Mouse (Mus musculus) forebrain, embryonic 16.5 days (tissue): ENCODE results near the gene Ap1b1. TPM values are rescaled to one million over a fixed set of nuclear protein-coding genes. Genes with fewer than 3 reads are reported as not detected.

Source experiments
- ATAC-seq: fragments of 200-750 bp; cut with Nextera tagmentation; 2 replicates; pipeline ENCODE4 v1.8.0; 2017; ENCODE audit warnings: mild to moderate bottlenecking, moderate library complexity
- H3K27ac ChIP-seq: fragments of 300-500 bp; sonication (generic); 2 replicates; pipeline ENCODE4 v1.5.1; 2014; ENCODE audit warnings: low read length, control low read depth
- H3K27me3 ChIP-seq: fragments of 300-500 bp; sonication (generic); replicated peaks from 2 replicates; pipeline ENCODE4 v1.6.1; 2014; ENCODE audit warnings: low read length; ENCODE audit not compliant: control insufficient read depth, insufficient read depth
- H3K36me3 ChIP-seq: fragments of 300-500 bp; sonication (generic); 2 replicates; pipeline ENCODE4 v1.6.1; 2014; ENCODE audit not compliant: control insufficient read depth, insufficient read depth
- H3K4me1 ChIP-seq: fragments of 300-500 bp; sonication (generic); replicated peaks from 2 replicates; pipeline ENCODE4 v1.6.1; 2014; ENCODE audit warnings: low read length; ENCODE audit not compliant: control insufficient read depth, insufficient read depth
- H3K4me2 ChIP-seq: fragments of 300-500 bp; sonication (generic); 2 replicates; pipeline ENCODE4 v1.6.1; 2014; ENCODE audit warnings: mild to moderate bottlenecking, low read length, control low read depth
- H3K4me3 ChIP-seq: fragments of 300-500 bp; sonication (generic); replicated peaks from 2 replicates; pipeline ENCODE4 v1.5.1; 2014; ENCODE audit warnings: mild to moderate bottlenecking, low read length, control low read depth
- H3K9ac ChIP-seq: fragments of 300-500 bp; sonication (generic); replicated peaks from 2 replicates; pipeline ENCODE4 v1.6.1; 2014; ENCODE audit warnings: low read depth, low read length, control low read depth
- H3K9me3 ChIP-seq: fragments of 300-500 bp; sonication (generic); 2 replicates; pipeline ENCODE4 v1.6.1; 2016; ENCODE audit warnings: low read length; ENCODE audit not compliant: control insufficient read depth
- WGBS: fragments of 180-500 bp; shearing (Covaris S2); extraction: QIAGEN DNeasy Blood & Tissue Kit; methylation state at CpG from one replicate; pipeline ENCODE4 v1.1.7; 2014; 5-methylcytosine and 5-hydroxymethylcytosine counted together
- polyA plus RNA-seq: library from polyadenylated mRNA; unstranded; fragments of >200 nt; fragmentation: Nextera tagmentation; extraction: Ambion mirVana; gene quantifications from 2 replicates; pipeline ENCODE4 v1.2.1, GENCODE M21; 2015

Gene Ap1b1
- polyA plus RNA-seq, 1 experiment from 2014 or later: 92.1 TPM

GRCm38 (mm10) chr11:4998762-4999161 lies 12.1 kb downstream of the Ap1b1 start:
- H3K4me3 ChIP-seq: no peak overlapping the region
- no peak overlapping the region for H3K27ac ChIP-seq
- no peak overlapping the region for H3K9ac ChIP-seq
- 75% methylated on average over 1 of the region's 1 CpGs for WGBS
- no peaks in the 10 kb centered on the region for H3K9me3 ChIP-seq
- H3K4me1 ChIP-seq: 0 out of 2 replicates have a peak, but pooled peaks cover 3% of the 10 kb centered on the region
- H3K36me3 ChIP-seq: peaks cover 2% of the 10 kb centered on the region; the same call in 1 of the 2 replicates
- H3K4me2 ChIP-seq: no peak overlapping the region
- H3K27me3 ChIP-seq: no peaks in the 10 kb centered on the region
- ATAC-seq: no peak

- Histone ChIP-seq H3K4me1 (0 out of 2 replicates have a peak, but pooled peaks cover 3% of the 10 kb centered on the region), H3K4me2 (no peak overlapping the region), H3K4me3 (no peak overlapping the region), H3K9me3 (no peaks in the 10 kb centered on the region), H3K36me3 (peaks cover 2% of the 10 kb centered on the region; the same call in 1 of the 2 replicates), H3K27me3 (no peaks in the 10 kb centered on the region), H3K27ac (no peak overlapping the region), H3K9ac (no peak overlapping the region)
- ATAC-seq: no peak
- 100% methylated on average over 1 of the region's 1 CpGs for WGBS
Measured at GRCm38 (mm10) chr11:5000241-5000640, 13.6 kb downstream of the Ap1b1 start.

- WGBS: 80% methylated on average over 4 of the region's 4 CpGs
- no peak overlapping the region for H3K4me3 ChIP-seq
- H3K27me3 ChIP-seq: no peaks in the 10 kb centered on the region
- no peak for ATAC-seq
- H3K9me3 ChIP-seq: no peaks in the 10 kb centered on the region
- no peak overlapping the region for H3K4me2 ChIP-seq
- H3K4me1 ChIP-seq: 0 out of 2 replicates have a peak, but pooled peaks cover 3% of the 10 kb centered on the region
- peaks cover 2% of the 10 kb centered on the region; the same call in 1 of the 2 replicates for H3K36me3 ChIP-seq
- H3K27ac ChIP-seq: no peak overlapping the region
- H3K9ac ChIP-seq: no peak overlapping the region
Measured at GRCm38 (mm10) chr11:5002826-5003225, 16.2 kb downstream of the Ap1b1 start.

- Histone ChIP-seq H3K4me1 (0 out of 2 replicates have a peak, but pooled peaks cover 3% of the 10 kb centered on the region), H3K36me3 (peaks cover 4% of the 10 kb centered on the region), H3K9me3 (no peaks in the 10 kb centered on the region), H3K4me2 (no peak overlapping the region), H3K27me3 (no peaks in the 10 kb centered on the region), H3K27ac (no peak overlapping the region), H3K9ac (no peak overlapping the region), H3K4me3 (no peak overlapping the region)
- no peak for ATAC-seq
- WGBS: 99% methylated on average over 2 of the region's 2 CpGs
Measured at GRCm38 (mm10) chr11:5005528-5005927, 18.9 kb downstream of the Ap1b1 start.

- H3K9me3 ChIP-seq: no peaks in the 10 kb centered on the region
- H3K4me1 ChIP-seq: no peaks in the 10 kb centered on the region
- H3K4me2 ChIP-seq: no peak overlapping the region
- WGBS: 79% methylated on average over 1 of the region's 1 CpGs
- no peak overlapping the region for H3K9ac ChIP-seq
- H3K27me3 ChIP-seq: no peaks in the 10 kb centered on the region
- H3K27ac ChIP-seq: no peak overlapping the region
- peaks cover 6% of the 10 kb centered on the region for H3K36me3 ChIP-seq
- no peak for ATAC-seq
- H3K4me3 ChIP-seq: no peak overlapping the region
Measured at GRCm38 (mm10) chr11:5007186-5007585, 20.6 kb downstream of the Ap1b1 start.

GRCm38 (mm10) chr11:5008867-5009266 lies 22.2 kb downstream of the Ap1b1 start:
- no peak overlapping the region for H3K9ac ChIP-seq
- no peaks in the 10 kb centered on the region for H3K27me3 ChIP-seq
- no peaks in the 10 kb centered on the region for H3K9me3 ChIP-seq
- peaks cover 12% of the 10 kb centered on the region; the same call in 1 of the 2 replicates for H3K36me3 ChIP-seq
- no peak overlapping the region for H3K4me3 ChIP-seq
- H3K27ac ChIP-seq: no peak overlapping the region
- WGBS: 79% methylated on average over 3 of the region's 3 CpGs
- ATAC-seq: no peak
- no peak overlapping the region for H3K4me2 ChIP-seq
- H3K4me1 ChIP-seq: no peaks in the 10 kb centered on the region

- no peak for ATAC-seq
- Histone ChIP-seq H3K27me3 (no peaks in the 10 kb centered on the region), H3K27ac (no peak overlapping the region), H3K36me3 (peaks cover 12% of the 10 kb centered on the region; the same call in 1 of the 2 replicates), H3K4me2 (no peak overlapping the region), H3K4me1 (no peaks in the 10 kb centered on the region), H3K4me3 (no peak overlapping the region), H3K9ac (no peak overlapping the region), H3K9me3 (no peaks in the 10 kb centered on the region)
- 83% methylated on average over 3 of the region's 3 CpGs for WGBS
Measured at GRCm38 (mm10) chr11:5009354-5010074, 22.9 kb downstream of the Ap1b1 start.

GRCm38 (mm10) chr11:5010205-5010604 lies 23.6 kb downstream of the Ap1b1 start:
- no peaks in the 10 kb centered on the region for H3K4me1 ChIP-seq
- H3K9ac ChIP-seq: no peak overlapping the region
- H3K27ac ChIP-seq: no peak overlapping the region
- H3K4me3 ChIP-seq: no peak overlapping the region
- H3K4me2 ChIP-seq: no peak overlapping the region
- peaks cover 15% of the 10 kb centered on the region for H3K36me3 ChIP-seq
- WGBS: 88% methylated on average over 1 of the region's 1 CpGs
- no peak for ATAC-seq
- no peaks in the 10 kb centered on the region for H3K27me3 ChIP-seq
- H3K9me3 ChIP-seq: no peaks in the 10 kb centered on the region

GRCm38 (mm10) chr11:5011480-5011879 lies 24.9 kb downstream of the Ap1b1 start:
- Histone ChIP-seq H3K9ac (no peak overlapping the region), H3K4me2 (no peak overlapping the region), H3K27ac (no peak overlapping the region), H3K4me1 (no peaks in the 10 kb centered on the region), H3K9me3 (no peaks in the 10 kb centered on the region), H3K4me3 (no peak overlapping the region), H3K36me3 (peaks cover 20% of the 10 kb centered on the region), H3K27me3 (no peaks in the 10 kb centered on the region)
- no peak for ATAC-seq
- WGBS: 81% methylated on average over 1 of the region's 1 CpGs
